Mouse (Mus musculus) ES-Bruce4 (cell line): ENCODE results near the gene Anks1b.

ENCODE experiments used
- CTCF ChIP-seq: IDR thresholded peaks from one replicate; pipeline ENCODE4 v1.8.1; 2011; ENCODE audit warnings: low read depth, low read length
- POLR2A ChIP-seq: IDR thresholded peaks from one replicate; pipeline ENCODE4 v1.8.1; 2011; ENCODE audit warnings: low read length; ENCODE audit not compliant: insufficient read depth

GRCm38 (mm10) chr10:90431974-90432373, 558.7 kb downstream of the Anks1b start:
- TF ChIP-seq CTCF = no peak
- TF ChIP-seq POLR2A = no peak
